Mouse (Mus musculus): ENCODE measurements around the gene Xylt2.
"Not testable (repeated sequence)": the region's sequence is repeated elsewhere in the genome, so short reads cannot be mapped to it uniquely, and the experiment has no call there.

The Xylt2 gene

GRCm38 (mm10) chr11:94676754-94677606 is at the start of gene Xylt2:
TSS of gene Xylt2 (minus strand) at chr11:94677515.
- DNase-seq (ENCODE audit: low spot score), result peak; percentile 91

- no peak for DNase-seq (ENCODE audit: low spot score)
These were observed 41.9 kb upstream of the Xylt2 start for GRCm38 (mm10) chr11:94719216-94719615.

- DNase-seq (ENCODE audit: low spot score), result no peak
These were observed 41.0 kb upstream of the Xylt2 start for GRCm38 (mm10) chr11:94718113-94718909.

GRCm38 (mm10) chr11:94717239-94717638 is 39.9 kb upstream of the Xylt2 start:
- DNase-seq (ENCODE audit: low spot score), result no peak

- peak; percentile 31 for DNase-seq (ENCODE audit: low spot score)
These were observed 39.4 kb upstream of the Xylt2 start for GRCm38 (mm10) chr11:94716754-94717153.

- no peak for DNase-seq (ENCODE audit: low spot score)
These were observed 38.3 kb upstream of the Xylt2 start for GRCm38 (mm10) chr11:94715622-94716021.

- no peak for DNase-seq (ENCODE audit: low spot score)
These were observed 36.0 kb upstream of the Xylt2 start for GRCm38 (mm10) chr11:94713246-94713860.

- DNase-seq (ENCODE audit: low spot score), result no peak
These were observed 27.2 kb upstream of the Xylt2 start, which contains the start of gene Gm11541 for GRCm38 (mm10) chr11:94704472-94704871. TSS of gene Gm11541 (minus strand) at chr11:94704499.

- DNase-seq (ENCODE audit: low spot score), result no peak
These were observed 26.7 kb upstream of the Xylt2 start for GRCm38 (mm10) chr11:94704020-94704419.

GRCm38 (mm10) chr11:94702216-94702610 is 24.9 kb upstream of the Xylt2 start:
- DNase-seq (ENCODE audit: low spot score), result no peak

GRCm38 (mm10) chr11:94701401-94702215 is 24.3 kb upstream of the Xylt2 start:
- DNase-seq (ENCODE audit: low spot score), result no peak

- DNase-seq (ENCODE audit: low spot score), result no peak
These were observed 22.1 kb upstream of the Xylt2 start for GRCm38 (mm10) chr11:94699399-94699798.

GRCm38 (mm10) chr11:94697703-94698464 is 20.6 kb upstream of the Xylt2 start:
- no peak for DNase-seq (ENCODE audit: low spot score)

GRCm38 (mm10) chr11:94697140-94697539 is 19.8 kb upstream of the Xylt2 start:
- DNase-seq (ENCODE audit: low spot score), result no peak

GRCm38 (mm10) chr11:94695508-94695907 is 18.2 kb upstream of the Xylt2 start:
- DNase-seq (ENCODE audit: low spot score), result no peak

GRCm38 (mm10) chr11:94692502-94692901 is 15.2 kb upstream of the Xylt2 start:
- DNase-seq (ENCODE audit: low spot score), result not testable (repeated sequence)

GRCm38 (mm10) chr11:94687178-94687577 is 9.9 kb upstream of the Xylt2 start:
- no peak for DNase-seq (ENCODE audit: low spot score)

- no peak for DNase-seq (ENCODE audit: low spot score)
These were observed 5.1 kb upstream of the Xylt2 start for GRCm38 (mm10) chr11:94682427-94682826.

- DNase-seq (ENCODE audit: low spot score), result no peak
These were observed 4.3 kb upstream of the Xylt2 start for GRCm38 (mm10) chr11:94681640-94682039.

- DNase-seq (ENCODE audit: low spot score), result no peak
These were observed 3.3 kb upstream of the Xylt2 start for GRCm38 (mm10) chr11:94680639-94681038.

- no peak for DNase-seq (ENCODE audit: low spot score)
These were observed 361 bp upstream of the Xylt2 start for GRCm38 (mm10) chr11:94677607-94678145.
